Mouse (Mus musculus) liver (tissue): Measurements from ENCODE around the gene Kcnk3.

Source experiments
- DNase-seq: peaks from one replicate; pipeline ENCODE4 v3.0.0-alpha.2; 2020; ENCODE audit warnings: mixed read lengths

The Kcnk3 gene

DNA sequence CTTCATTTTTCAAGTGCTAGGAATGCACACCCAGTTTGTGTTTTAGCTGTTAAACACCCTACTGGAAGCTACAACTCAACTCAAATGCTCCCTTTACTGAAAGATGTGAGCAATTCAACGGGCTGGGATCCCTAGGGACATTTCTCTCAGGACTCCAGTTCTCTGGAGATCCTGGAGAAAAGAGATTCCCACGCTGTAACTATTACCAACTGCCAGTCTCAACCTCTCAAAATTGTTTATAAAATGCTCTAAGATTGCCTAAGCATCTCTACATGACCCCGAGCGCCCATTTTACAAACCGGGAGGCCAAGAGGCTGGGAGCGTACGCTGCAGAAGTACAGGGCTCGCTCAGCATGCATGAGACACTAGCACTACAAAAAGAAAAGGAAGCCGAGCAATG, 59.4 kb downstream of the Kcnk3 start:
- no peak for DNase-seq

DNA sequence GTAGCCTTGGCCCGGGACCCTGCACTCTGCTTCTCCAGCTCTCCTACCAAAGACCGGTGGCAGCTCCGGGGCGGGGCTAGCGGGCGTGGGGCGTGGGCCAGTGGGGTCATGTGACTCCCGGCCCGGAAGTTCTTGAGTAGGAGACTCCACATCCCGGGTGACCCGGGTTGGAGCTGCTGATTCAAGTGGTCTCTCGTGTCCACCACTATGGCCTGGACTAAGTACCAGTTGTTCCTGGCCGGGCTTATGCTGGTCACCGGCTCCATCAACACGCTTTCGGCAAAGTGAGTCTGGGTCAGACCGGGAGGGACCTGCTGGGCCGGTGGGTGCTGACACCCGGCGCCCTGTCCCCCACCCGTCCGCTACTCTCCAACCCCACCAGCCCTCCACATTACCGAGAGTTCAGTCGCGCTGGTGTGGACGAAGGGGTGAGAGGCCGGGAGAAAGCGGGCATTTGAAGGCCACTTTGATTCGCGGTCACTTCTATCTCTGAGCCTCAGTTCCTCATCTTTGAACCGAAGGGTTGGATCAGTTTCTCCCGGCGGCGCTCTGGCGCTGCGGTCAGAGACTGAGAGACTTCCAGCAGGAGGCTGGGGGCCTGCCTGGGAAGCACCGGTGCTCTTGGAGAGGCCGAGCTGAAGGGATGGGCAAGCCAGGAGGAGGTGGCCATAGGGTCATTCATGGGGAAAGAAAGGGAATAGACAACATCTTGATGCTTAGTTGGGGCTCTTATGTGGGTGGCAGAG, 60.0 kb downstream of the Kcnk3 start, which contains the start of gene Slc35f6:
Slc35f6 (plus strand) TSS at position 119 of the 746 bp plus-strand sequence.
- peak; percentile 92 for DNase-seq

DNA sequence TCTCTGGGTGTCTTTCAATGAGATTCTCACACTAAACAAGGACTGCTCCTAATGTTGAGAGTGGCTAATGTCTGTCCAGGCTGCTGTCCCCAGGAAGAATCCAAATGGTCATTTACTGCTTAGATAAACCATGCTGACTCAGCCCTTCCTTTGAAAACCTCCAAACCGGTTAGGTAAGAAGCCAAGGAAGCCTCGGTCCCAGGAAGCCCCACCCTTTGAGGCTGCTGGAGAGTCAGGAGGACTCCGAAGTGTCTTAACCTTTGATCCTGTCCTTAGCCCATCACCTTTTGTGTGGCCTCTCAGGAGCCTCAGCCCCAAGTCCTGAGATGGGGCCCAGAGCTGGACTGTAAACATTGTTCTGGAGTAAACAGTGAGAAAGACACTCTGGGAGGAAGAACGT, 61.6 kb downstream of the Kcnk3 start:
- no peak for DNase-seq

DNA sequence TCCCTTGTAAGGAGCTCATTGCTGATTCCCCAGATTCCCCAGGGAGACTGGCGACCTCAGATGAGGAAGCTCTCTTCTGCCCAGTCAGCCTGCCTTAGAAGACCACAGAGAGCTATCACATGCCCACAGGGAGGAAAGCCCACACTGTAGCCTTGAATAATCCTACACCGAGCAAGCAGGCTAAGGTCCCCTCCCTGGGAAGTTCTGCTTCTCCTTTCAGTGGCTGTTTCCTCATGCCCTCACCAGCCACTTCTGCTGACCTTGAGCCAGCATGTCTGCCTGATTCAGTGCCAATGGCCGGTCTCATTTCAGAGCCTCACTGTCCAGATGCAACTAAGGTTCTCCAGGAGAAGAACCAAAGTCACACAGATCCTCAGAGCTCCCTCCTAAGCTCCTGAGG, 62.8 kb downstream of the Kcnk3 start:
- DNase-seq: no peak

DNA sequence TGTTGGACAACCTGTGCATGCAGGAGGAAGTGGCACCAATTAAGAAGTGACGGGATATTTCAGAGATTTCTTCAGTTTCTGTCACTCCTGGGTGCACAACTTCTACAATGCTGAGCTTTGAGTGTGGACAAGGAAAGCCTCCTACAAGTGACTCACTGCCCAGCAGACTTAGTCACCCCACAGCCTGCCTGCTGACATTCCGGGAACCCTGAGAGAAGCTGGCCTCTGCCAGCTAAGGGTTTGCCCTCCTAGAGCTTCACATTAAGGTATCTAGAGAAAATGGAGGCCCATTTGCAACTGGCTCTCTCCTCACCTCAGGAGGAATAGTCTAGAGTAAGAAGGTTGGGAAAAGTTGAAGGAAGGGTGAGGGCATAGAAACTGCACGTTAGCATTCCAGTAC, 63.6 kb downstream of the Kcnk3 start:
- no peak for DNase-seq

DNA sequence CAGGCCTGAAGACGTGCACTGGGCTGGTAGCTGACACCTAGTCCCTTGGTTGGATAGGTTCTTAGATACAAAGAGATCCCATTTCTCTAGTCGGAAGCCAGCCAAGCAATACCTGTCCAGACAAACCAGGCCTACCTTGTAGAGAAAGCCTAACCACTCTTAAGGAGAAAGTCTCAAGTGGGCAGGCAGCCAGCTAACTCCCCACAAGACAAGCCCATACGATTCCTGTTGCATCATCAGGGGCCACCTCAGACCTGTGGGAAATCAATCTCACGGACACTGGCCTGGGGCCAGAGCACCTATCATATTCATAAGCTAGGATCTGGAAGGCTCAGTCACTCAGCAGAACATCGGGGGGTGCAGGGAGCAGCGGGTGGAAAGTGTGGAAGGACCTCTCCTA, 65.3 kb downstream of the Kcnk3 start:
- no peak for DNase-seq

DNA sequence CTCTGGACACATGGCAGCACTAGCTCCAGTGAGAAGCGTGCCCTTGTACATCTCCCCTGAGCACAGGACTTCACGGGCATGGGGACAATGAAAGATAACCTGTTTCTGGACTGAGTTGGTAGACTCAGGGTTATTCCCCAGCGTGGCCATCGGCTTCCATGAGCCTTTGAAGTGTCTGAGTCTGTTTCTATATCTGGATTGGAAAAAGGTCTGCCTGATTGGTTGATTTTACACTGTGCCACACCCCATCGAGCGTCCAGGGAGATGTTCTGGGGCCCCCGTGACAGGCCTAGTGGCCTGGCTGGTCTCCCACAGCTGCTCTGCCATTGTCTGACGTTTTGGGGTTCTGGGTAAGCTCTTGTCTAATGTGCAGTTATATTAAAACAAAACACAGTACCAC, 67.1 kb downstream of the Kcnk3 start:
- no peak for DNase-seq

DNA sequence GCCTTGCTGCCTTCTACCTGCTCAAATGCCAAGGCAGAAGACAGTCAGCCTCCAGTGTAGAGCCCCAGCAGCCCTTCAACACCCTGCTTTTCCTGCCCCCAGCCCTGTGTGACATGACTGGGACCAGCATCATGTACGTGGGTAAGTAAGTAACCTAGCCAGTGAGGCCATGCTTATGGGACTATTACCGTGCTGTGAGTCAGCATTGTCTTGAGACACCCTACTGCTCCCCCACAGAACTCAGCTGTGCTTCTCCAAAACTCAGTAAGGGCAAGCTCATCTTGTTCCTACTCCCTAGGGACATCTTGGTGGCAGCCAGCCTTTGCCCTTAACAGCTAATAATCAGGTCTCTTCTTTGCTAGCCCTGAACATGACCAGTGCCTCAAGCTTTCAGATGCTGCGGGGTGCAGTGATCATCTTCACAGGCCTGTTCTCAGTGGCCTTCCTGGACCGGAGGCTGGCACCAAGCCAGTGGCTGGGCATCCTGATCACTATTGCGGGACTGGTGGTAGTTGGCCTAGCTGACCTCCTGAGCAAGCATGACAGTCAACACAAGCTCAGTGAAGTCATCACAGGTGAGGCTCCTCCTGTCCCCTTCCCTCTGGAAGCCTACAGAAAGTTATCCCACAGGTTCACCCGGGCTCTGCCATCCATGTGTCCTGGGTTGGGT, 67.7 kb downstream of the Kcnk3 start:
- DNase-seq: no peak

DNA sequence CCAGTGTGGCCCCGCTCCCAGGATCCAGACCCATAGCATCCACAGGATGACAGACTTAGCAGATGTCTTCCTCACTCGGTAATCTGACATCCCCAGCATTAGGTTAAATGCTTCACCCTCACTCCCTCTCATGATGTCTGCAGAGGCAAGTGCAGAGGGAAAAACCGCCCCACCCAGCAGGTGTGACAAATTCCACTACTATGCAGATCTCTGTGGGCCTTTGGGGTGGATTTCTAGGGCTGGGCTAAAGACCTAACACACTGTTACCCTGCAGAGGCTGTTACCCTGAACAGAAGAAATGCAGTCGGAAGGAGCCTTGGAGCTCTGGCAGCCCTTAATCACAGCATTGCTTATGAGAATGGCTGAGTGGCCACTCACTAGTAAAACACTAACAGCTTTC, 71.1 kb downstream of the Kcnk3 start:
- DNase-seq: no peak

DNA sequence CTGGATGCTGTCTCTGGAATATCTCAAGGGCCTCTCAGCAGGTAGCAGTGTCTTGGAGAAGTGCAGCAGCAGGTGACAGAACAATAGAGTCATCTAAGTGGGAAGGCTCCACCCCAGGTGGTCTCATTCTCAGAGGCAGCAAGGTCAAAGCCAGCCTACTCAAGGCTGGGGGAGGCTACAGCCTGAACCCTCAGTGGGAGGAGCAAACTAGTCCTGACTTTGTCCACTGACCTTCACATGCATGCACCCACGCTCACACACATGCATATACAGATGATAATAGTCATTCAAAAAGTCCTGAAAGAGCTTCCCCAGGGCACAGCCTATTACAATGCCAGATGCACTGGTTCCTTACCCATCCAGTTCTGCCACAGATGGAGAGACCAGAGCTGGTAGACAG, 72.3 kb downstream of the Kcnk3 start:
- no peak for DNase-seq

DNA sequence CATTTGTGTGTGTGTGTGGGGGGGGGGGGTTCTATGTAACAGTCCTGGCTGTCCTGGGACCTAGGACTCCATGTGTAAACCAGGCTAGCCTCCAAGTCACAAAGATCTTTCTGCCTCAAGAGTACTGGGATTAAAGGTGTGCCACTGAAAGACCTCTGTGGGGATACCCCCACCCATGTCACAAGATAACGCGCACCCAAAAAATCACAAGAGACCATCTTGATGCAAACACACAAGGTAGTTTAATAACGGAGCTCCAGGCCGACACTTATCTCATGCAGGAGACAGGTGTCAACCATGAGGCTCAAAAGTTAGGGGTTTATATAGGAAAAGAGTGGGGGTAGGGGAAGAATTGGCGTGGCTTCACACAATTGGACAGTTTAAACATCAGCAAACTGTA, 72.8 kb downstream of the Kcnk3 start:
- no peak for DNase-seq

DNA sequence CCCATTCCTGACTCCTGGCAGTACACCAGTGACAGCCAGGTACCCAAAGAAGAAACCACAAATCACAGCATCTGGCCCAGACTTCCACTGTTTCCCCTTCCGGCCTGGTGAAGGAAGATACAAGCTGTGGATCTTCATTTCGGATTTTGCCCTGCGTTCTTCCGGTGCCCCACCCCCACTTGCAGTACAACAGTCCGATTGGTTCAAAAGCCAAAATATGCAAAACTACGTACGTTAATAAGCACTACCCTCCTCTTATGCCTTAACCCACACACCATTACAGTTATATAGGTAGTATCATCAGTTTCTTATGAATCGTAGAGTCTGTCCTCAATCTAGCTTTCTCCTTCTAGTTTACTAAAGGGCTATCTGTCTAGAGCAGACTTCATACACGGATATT, 77.4 kb downstream of the Kcnk3 start:
- no peak for DNase-seq

DNA sequence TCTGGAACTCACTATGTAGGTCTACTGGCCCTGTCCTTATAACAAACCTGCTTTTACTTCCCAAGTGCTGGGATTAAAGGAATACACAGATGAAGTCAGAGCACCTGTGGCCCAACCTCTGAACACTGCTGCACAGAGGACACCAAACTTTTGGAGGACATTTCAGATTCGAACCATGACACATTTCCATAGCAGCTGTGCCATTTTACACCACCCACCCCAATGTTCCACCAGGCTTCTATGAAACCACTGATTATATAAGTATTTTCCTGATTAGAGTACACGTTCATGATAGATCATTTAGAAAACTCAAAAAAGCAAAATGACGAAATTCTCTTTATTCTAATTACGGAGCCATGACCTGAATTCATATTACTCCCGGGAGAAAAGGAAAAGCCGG, 78.0 kb downstream of the Kcnk3 start:
- DNase-seq: no peak

DNA sequence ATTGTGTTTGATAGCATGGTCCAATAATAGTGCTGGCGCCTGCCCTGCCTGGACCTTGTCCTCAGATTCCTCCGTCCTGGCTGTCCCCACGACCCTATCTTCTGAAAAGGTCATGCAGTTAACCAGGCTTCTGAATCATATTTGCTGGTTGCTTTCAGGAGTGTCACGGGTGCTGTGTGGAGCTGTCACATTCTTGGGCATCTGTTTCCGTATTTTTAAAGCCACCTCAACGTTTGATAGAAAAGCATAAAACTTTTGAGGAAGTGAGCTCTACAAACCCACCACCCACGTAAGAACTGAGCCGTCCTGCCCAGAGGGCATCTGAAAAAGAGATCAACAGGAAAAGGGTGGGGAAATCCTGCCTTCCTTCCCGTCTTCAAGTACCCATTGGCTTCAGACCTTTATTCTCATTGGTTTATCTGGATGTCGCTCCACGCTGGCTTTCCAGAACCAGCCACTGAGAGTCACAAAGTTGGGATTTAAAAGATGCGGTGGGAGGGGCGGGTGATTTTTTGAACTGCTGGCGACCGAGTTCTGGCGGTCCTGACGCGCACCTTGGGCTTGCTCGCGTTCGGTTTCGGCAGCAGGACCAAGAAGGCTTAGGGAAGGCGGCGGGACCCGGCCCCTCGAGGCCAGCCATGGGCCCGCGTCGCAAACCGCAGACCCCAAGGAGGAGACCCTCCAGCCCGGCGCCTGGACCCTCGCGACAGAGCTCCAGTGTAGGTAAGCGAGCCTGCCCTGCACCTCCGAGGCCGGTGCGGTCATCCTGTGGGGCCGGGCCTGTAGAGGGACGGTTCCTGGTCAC, 78.6 kb downstream of the Kcnk3 start, which contains the start of gene Cenpa:
Cenpa (plus strand) TSS at position 387 of the 805 bp plus-strand sequence.
- DNase-seq: peak; percentile 91

DNA sequence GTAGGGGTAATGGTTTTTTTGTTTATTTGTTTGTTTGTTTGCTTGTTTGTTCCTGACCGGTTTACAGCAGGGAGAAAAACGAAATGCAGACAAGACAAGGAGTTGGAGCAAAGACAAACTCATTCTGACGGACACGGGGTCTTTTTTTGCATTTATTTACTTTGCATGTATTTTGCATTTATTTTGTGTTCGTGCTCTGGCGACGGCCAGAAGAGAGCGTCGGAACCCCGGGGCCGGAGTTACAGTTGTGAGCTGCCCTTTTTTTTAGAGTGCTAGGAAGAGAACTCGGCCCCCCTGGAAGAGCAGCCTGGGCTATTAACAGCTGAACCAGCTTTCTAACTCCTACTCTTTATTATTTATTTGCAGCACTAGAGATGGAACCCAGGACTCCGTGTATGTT, 79.2 kb downstream of the Kcnk3 start:
- DNase-seq: no peak

DNA sequence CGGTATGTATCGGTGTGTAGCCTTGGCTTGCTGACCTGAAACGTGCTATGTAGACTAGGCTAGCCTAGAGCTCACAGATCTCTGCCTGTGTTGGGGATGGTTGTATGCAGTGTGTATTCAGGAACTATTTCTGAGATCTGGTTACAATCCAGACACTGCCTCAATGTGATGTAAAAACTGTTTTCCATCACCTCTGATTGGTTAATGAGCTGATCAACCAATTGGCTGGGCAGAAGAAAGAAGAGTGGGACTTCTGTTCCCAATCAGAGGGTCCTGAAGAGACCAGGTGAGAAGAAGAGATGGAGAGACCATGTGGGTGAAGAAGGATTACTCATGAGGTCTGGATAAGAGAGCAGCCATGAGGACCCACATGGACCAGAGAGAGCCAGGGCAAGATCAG, 79.7 kb downstream of the Kcnk3 start:
- DNase-seq: no peak

DNA sequence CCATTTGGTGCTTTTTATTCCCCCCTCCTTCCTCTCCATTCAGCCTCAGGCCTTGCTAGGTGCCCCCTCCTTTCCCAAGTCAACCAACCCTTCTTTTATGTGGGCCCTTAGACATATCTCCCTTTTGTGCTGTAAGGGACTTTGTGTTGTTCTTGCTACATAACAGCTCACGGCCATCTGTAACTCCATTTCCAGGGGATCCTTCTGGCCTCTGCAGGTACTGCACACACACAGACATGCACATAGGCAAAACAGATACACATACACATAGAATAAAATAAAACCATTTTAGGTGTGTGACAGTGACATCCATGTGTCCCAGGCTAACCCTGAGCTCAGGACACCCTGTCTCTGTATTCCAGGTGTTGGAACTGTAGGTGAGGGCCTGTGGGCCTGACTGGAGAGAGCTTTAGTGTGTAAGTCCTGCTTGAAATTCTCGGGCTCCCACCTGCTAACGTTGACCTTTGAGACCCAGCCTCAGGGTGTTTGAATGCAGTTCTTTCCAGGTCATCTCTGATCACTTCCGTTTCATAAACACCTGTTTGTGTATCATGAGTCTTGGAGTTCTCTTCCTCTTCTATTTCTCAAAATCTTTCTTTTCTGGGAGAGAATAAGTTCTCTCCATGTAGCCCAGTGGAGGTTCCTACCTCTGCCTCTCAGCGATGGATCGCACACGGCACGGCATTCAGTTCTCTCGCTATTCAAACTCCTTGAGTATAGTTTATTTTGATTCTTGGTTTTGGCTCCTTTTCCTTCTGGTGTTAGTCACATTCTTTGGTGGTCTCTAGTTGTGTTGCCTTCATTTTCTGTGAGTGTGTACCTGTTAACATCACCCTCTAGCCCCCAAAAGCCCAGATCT, 80.9 kb downstream of the Kcnk3 start:
- no peak for DNase-seq

DNA sequence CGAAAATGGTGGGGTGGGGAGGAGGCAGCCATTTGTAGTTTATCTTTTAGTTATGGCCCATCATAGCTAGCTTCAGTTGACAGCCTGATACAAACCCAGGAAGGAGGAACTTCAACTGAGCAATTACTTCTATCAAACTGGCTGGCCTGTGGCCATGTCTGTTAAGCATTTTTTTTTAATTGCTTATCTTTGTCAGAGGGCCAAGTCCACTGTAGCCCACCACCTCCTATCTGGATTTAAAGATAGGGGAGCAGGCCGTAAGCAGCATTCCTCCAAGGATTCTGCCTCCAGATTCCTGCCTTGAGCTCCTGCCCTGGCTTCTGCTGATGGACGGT, 81.5 kb downstream of the Kcnk3 start:
- DNase-seq: no peak

DNA sequence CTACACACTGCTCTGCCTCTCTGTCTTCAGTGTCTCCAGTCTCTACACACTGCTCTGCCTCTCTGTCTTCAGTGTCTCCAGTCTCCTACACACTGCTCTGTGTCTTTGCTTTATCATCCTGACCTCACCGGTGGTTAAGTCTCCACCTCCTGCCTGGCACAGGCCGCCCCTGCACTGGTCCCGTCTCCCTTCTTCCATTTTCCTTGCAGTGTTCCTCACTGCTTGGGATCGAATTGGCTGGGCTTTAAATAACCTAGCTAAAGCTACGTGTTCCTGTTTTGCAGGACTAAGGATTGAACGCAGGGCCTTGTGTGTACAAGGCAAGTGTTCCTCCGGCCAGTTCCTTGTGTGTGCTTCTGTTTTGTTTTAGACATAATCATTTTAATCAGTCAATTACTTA, 82.1 kb downstream of the Kcnk3 start:
- no peak for DNase-seq

DNA sequence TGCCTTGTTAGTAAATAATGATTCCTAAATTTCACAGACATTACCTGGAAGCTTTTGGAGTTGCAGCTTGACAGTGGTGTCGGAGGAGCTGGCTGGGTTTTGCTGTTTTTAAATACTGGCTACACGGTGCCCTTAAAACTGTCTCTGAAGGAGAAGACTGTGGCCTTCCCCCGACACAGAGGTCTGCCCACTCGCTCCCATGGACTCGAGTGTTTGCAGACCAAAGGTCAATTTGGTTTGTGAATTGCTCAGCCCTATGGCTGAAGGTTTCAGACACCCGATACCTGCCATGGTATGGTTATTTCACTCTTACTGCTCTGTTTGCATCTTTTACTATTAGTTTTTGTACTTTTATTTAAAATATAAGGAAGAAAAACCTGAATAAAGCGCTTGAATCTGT, 86.0 kb downstream of the Kcnk3 start:
- DNase-seq: no peak
